Mouse (Mus musculus) gastrocnemius, postnatal 10 days (tissue): ENCODE data around the gene Ptch2. TPM values are rescaled to one million over a fixed set of nuclear protein-coding genes. Genes with fewer than 3 reads are reported as not detected.

Experiments
- DNase-seq: peaks from one replicate; pipeline ENCODE4 v3.0.0; 2021; ENCODE audit warnings: mixed read lengths
- microRNA-seq, 2 experiments: library from miRNA; unstranded; fragments of <30 nt; microRNA quantifications; one replicate each; pipeline ENCODE4 v1.2.0; 2021
- total RNA-seq, 2 experiments: library from RNA; stranded (reverse); gene quantifications; 2 replicates each; pipeline ENCODE4 v1.2.3; 2021

Ptch2 gene
- total RNA-seq, 2 experiments from 2014 or later: 4.8 to 9.6 TPM

DNA sequence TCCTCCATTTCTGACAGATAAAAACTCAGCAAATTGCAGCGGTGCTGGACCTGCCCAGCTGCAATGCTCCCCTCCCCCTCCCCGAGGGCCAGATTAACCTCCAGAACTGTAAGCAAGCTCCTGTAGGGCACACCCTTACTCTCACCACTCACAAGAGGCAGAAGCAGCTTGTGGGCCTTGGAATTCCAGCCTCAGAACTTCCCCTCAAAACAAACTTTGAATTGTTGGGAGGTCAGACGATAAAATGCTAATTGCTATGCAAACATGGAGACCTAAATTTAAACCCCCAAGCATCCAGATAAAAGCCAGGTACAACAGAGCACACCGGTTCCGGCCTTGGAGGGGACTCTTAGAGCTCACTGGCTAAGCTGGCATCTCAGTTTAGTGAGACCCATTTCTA, 56.8 kb downstream of the Ptch2 start:
- DNase-seq: no peak

DNA sequence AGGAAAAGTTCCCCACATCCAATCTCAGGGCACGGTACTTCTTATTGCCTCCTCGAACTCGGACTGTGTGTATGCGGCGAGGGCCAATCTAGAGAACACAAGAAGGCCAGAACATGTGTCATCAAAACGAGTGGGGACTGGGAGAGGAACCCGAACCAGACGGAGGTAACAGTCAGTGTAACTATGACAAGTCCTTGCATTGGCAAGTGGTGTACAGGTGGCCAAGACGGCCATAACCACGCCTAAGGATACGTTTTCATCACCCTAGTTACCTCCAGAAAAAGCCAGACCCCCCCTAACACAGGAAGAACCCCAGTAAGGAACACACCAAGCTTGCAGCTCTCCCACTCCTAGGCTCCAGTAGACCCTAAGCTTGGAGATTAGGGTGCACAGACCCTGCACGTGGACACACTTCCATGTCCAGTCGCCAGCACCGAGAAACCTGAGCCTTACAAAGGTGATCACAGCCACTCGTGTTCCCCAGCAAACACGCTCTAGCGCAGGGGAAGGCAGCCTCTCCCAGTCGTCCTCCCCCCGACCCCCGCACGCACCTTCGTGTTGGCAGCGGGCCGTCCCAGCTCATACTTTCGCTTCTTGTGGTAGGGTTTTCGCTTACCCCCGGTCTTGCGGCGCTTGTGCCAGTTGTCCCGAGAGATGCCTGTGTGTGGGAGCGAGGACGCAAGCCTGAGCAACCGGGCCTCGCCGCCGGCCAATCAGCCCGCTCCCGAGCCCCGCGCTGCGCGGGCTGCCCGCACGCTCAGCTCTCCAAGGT, 59.3 kb downstream of the Ptch2 start:
- no peak for DNase-seq

DNA sequence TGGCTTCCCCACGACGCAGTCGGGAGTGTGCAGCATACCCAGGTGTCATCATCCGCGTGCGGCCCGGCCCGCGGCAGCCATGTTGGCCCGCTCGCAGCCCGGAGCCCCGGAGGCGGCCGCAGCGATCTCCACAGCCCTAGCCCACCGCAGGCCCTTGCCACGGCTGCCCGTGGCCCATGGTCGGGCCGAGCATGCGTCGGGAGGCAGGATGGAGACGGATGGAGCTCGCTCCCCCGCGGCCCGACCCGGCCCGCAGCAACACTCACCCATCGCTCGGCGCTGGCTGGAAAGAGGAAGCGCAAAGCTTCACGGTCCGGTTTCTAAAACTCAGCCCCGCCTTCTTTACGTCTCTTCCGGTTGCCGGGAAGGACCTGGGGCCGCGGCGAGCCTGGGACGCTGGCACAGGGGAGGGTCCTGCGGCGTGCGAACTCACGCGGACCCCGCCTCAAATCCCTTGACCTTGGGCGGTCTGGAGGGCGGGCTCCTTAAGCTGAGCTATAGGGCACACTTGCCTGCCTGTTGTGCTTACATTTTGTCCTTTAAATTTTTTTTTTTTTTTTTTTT, 60.0 kb downstream of the Ptch2 start, which contains the start of gene Rps8:
Rps8 (minus strand) TSS at position 452 of the 564 bp plus-strand sequence.
- DNase-seq: peak; percentile 77

DNA sequence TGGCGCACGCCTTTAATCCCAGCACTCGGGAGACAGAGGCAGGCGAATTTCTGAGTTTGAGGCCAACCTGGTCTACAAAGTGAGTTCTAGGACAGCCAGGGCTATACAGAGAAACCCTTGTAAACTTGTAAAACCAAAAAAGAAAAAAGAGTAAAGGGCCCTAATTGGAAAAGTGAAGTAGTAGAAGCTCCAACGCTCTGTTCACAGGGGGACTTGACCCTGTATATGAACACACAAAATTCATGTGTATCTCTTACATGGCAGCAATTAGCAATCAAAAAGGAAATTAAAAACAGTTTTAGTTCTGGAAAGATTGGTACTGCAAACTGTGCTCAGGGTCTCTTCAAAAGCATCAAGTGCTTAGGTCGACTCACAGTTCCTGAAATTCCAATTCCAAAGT, 60.5 kb downstream of the Ptch2 start:
- DNase-seq: no peak

DNA sequence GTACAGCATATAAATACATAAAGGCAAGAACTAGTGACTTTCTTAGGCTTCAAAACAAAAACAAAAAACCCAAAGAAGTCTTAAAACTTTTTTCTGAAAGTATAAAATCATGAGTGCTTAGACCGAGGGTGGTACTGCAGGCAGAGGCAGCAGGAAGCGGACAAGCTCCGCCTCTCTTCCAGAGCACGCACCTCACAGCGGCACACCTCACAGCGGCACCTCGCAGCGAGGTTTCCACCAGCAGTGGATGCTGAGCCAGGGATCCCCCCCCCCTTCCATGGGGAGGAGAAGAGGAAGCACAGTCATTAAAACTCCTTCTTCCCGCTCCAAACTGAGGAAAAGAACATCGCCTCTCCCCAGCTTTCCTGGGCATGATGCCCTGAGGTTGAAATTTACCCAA, 63.8 kb downstream of the Ptch2 start:
- no peak for DNase-seq

DNA sequence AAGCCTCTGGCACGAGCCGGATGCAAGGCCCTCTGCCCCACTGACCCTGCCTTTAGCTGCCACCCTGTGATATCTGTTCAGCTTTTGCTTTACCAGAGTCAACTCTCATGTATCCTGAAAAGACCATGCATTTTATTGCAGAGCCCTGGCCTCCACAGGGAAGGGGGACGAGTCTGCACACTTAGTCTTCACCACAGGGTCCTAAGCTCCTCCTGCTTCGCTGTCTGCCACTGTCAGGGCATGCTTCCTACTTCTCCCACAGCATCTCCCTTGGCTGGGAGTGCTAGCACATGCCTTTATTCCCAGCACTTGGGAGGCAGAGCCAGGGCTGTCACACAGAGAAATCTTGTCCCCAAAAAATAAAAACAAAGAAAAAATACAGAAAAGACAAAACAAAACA, 65.3 kb downstream of the Ptch2 start:
- no peak for DNase-seq

Small RNA genes within 50 kb of the gene (microRNA-seq; reads per million reads assigned to microRNA genes)
- gene Gm22398: 0 reads per million in 2 experiments

Other genes starting within 250 kb of the Ptch2 start
- under 1 TPM; 0.35 to 0.47 TPM for gene Zswim5, start 218.7 kb upstream of the Ptch2 start, total RNA-seq
- gene Urod, start 101.7 kb upstream of the Ptch2 start, total RNA-seq: 10 to 100 TPM; 55.3 to 59.7 TPM
- gene Hectd3, start 100.8 kb upstream of the Ptch2 start, total RNA-seq: 10 to 100 TPM; 16.6 to 17.3 TPM
- gene Eif2b3, start 76.7 kb upstream of the Ptch2 start, total RNA-seq: 10 to 100 TPM; 23.0 to 24.3 TPM
- 1 to 10 TPM; 4.7 to 6.8 TPM for gene Btbd19, start 29.6 kb downstream of the Ptch2 start, total RNA-seq
- not detected for gene Tctex1d4, start 30.7 kb downstream of the Ptch2 start, total RNA-seq
- 1 to 10 TPM; 1.8 to 2.6 TPM for gene Plk3, start 37.9 kb downstream of the Ptch2 start, total RNA-seq
- gene Rps8, start 60.2 kb downstream of the Ptch2 start, total RNA-seq: 1,000 to 10,000 TPM; 1,007 to 1,093 TPM
- 1 to 10 TPM; 3.8 to 6.6 TPM for gene Kif2c, start 86.6 kb downstream of the Ptch2 start, total RNA-seq
- 1 to 10 TPM; 5.5 to 7.6 TPM for gene Tmem53, start 155.9 kb downstream of the Ptch2 start, total RNA-seq
- gene Armh1, start 156.1 kb downstream of the Ptch2 start, total RNA-seq: under 1 TPM in 1 of 2 experiments, not detected in 1; 0.25 TPM